Mouse (Mus musculus) lung, adult 2 months (tissue): Measurements from ENCODE around the gene Il25.
A peak's percentile ranks its signal among the peaks of the same experiment; 100 is the strongest.

ENCODE experiments used
- CTCF ChIP-seq: fragments of 200-500 bp; IDR thresholded peaks from 2 replicates; pipeline ENCODE4 v1.5.1; 2011; ENCODE audit warnings: mild to moderate bottlenecking, low read length, control low read depth; ENCODE audit not compliant: insufficient read depth
- POLR2A ChIP-seq: fragments of 200-500 bp; IDR thresholded peaks from 2 replicates; pipeline ENCODE4 v1.6.1; 2011; ENCODE audit warnings: low read depth, mild to moderate bottlenecking, control low read depth, low read length, borderline replicate concordance; ENCODE audit errors: extremely low read depth

GRCm38 (mm10) chr14:54883154-54884021, 49.1 kb upstream of the Il25 start, which contains the start of the genes Bcl2l2 and Gm20521:
- TF ChIP-seq POLR2A (peak; percentile 92; the same call in 1 of the 2 replicates), CTCF (no peak)
